Mouse (Mus musculus): ENCODE results near the gene Klf5.

Gene Klf5

DNA sequence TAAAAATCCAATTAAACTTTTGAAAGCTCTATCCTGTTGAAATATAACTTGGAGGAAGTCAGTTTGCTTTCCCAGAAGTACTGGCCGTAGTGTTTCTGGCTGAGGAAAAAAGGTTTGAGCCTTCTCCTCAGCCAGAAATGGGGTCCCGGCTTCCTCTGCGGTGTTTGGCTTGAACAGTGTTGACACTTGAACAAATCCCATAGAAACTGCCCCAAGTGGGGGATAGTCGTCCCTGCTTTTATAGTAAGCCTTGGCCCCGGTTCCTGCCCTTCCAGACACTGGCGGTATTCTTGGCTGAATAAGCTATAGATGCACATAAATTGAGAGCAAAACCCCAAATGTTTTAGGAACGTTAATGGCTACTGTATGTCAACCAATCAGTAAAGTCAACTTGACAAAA lies 11.9 kb downstream of the Klf5 start:
- DNase-seq = no peak

DNA sequence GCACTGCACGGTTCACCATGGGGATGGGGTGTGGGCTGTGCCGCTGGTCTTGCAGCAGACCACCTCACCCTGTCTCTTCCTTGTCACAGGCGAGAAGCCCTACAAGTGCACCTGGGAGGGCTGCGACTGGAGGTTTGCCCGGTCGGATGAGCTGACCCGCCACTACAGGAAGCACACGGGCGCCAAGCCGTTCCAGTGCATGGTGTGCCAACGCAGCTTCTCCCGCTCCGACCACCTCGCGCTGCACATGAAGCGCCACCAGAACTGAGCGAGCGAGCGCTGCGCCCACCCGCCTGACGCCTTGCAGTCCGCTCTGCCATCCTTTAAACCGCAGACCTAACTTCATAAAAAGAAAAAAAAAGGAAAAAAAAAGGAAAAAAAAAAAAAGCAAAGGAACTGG lies 14.6 kb downstream of the Klf5 start:
- no peak for DNase-seq

DNA sequence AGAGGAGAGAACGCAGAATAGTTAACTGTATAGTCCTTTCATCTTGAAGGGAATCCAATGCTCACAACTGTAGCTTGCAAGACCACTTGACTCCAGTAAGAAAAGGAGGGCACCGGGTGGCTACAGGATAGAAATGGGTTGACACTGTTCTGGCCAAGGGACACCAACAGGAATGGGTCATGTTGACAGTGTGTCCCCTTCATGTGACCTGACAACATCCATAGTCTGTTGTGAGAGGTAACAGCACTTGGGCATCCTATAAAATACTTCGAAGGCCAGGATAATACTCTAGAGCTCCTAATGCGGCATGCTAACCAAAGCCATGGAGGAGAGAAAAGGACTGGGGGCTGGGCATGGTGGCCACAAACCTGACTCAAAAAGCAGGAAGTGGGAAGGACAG lies 17.8 kb downstream of the Klf5 start:
- no peak for DNase-seq

DNA sequence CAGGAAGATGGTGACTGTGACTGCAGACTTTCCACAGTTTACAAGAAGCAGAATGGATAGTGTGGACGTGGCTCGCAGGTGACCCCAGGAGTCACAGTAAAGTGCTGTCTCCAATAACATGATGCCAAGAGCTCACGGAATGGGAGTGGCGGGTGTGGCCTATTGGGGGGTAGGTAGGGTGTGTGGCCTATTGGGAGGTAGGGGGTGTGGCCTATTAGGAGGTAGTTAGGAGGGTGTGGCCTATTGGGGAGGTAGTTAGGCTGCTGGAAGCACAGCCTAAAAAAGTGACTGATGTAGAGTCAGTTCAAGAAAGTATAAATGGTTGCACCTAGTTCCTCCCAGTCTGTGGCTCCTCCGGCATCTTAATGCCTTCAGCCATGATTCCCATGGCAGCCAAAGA lies 22.2 kb downstream of the Klf5 start:
- DNase-seq = no peak

DNA sequence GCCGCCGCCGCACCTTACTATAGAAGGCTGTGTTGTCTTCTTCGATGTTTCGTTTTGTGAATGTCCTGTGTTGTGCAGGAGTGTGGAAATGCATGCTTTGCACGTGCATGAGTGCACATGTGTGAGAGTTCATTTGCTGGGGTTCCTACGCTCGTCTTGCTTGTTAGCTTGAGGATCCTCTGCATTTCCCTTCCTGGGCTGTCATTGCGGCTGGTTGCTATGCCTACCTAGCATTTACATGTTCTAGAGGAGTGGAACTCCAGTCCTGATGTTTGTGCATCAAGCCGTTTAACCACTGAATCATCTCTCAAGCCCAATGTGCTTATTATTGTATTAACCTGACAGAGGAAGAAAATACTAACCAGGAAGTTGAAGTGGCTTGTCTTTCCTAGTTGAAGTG lies 24.9 kb downstream of the Klf5 start:
- no peak for DNase-seq

DNA sequence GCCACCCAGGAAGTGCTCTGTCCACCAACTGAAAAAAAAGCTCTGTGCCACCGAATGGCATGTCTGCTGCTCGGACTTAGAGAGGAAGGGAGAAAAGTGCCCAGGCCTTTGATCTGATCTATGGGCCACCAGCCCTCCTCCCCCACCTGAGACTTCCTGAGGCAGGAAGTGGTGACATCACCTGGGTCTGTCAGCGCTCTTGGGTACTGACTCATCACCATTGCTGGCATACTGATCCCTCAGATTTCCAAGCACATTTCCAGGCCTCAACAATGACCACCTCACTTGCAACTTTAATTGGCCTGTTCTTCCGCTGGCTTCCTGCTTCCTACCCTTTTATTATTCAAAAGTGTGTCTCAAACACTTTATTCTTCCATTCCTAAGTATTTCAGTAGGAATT lies 26.0 kb downstream of the Klf5 start:
- DNase-seq = no peak

DNA sequence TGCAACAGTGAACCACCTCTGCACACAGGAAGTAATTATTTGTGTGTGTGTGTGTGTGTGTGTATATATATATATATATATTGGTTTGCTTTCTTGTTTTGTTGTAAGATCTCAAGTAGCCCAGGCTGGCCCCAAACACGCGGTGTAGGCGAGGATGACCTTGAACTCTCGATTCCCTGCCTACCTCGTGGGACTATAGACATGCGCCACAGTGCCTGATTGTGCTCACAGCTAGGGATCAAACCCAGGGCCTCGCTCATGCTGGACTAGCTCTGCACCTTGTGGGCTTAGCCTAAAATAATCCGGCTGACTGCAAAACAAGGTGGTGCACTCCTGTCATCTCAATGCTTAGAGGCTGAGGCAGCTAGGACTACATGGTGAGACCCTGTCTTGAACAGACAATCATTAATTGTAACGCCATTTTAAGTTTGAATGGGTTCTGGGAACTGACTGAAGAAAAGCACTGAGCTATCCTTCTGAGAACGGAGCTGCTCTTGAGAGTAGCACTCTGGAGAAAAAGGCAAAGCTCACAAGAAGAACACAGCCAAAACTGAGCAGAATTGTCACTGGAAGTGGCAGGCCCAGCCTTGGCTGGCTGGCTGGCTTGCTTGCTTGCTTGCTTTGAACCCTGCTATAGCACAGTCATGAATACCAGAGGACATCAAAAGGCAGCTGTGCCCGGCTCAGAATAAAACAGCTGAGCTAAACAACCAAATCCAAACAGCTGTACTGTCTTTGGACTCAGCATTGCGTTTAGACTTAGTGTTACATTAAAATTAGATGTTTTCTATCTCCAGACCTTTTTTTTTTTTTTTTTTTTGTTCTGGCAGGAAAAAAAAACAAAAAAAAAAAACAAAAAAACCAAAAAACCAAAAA lies 27.3 kb downstream of the Klf5 start:
- DNase-seq = no peak

DNA sequence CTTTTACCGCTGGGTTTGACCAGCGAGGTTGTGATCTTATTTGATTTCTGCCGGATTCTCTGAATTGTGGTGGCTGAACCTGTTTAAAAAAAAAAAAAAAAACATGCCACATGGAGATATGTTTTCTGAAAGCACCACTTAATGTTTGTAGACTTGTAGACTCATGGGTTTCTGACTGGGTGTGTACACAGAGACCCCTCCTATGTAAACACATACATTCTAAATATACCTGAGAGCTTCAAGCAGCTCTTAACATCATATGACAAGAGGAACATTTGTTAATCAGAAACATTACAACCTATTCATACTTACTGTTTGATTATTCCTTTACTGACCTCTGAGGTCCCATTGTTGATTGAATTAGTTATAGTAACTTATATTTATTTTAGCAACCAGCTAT lies 38.1 kb downstream of the Klf5 start:
- DNase-seq = no peak

DNA sequence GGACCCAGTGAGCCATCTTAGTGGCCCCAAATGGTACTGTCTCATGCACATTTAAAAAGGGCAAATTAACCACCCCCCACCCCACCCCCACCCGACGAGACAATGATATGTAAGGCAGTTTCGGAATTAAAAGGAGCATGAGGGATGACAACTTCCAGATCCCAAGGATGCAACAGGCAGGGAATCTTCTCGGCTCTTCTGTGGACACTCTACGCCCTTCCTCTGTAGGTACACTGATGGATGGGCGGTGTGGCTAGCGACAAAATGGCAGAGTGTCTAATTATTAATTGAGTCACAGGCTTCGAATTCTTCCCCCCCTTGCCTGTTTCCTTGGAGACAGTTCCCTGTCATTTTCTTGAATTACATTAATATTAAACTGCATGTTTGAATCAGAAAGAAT lies 40.5 kb downstream of the Klf5 start:
- DNase-seq = no peak

DNA sequence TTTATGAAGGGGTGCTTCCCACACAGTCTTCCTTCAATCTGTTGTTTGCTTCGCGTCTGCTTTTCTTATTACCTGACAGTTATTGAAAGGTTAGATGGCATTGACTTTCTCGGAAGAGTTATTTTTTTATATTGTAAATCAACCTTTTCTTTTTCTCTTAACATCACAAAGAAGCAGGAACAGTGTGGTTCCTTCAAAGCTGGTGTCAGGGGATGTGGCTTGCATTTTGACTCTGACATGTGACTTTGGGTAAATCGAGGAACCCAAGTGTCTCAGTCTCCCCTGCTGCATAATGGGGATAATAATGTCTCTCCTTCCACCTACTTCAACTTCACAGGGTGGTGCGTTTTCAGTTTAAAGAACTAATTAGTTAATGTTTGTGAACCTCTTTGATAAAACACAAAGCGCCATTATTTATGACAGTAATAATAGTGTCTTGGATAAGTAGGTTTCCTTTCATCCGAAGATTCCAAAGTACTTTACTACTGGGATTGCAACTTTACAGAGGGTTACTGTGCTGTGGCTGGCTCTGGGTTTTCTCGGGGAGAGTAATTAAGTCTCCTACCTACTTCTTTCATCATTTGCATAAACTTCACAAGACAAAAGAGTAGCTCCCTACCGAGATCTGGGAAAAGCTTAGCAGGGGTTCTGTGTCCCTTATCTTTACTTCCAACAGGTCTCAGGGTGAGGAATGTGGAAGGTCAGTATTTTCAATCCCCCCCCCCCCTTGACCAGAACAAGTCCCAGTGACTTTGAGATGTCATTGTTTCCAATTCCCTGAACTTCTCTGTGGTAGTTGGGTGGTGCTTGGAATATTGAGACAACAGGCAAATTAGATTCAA lies 41.4 kb downstream of the Klf5 start:
- no peak for DNase-seq

DNA sequence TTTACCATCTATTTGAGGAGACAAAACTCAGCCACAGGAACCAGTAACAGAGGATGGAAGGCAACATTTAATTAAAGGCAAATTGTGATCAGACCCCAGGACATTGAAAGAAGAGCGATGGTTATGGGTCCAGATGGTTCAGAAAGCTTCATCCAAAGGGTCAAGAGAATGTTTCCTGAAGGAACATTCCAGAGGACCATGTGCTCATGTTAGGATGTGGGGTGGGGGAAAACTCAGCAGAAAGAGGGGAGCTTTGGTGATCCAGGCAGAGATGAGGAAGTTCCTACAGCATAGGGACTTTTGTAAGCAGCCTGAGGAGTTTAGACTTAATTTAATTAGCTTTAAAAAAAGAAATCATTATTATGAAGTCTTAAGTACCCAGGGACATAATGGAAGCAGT lies 42.2 kb downstream of the Klf5 start:
- DNase-seq = no peak

DNA sequence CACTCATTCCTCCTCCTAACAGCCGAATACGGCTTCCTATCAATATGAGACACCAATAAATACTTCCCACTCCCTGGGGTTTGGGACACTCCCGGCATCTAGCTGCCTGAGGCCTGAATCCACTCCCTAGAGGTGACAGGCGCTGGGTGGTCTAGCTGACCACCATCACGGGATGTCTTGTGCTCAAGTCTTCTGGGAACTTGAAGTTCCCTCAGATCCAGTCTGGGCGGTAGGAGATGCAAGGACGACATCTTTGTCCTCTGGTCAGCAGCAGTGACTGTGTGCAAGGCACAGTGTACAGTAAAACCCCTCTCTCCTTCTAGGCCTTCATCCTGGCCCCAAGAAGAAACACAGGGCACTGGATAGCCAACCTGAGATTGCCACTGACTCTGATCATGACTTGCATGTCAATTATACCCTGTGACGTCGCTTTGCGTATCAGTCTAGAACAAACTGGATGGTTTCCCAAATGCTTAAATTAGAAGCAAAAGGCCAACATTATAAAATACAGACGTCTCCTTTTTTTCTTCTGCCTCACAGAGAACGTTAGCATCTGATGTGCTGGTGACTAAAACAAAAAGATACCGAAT lies 49.8 kb downstream of the Klf5 start:
- no peak for DNase-seq

DNA sequence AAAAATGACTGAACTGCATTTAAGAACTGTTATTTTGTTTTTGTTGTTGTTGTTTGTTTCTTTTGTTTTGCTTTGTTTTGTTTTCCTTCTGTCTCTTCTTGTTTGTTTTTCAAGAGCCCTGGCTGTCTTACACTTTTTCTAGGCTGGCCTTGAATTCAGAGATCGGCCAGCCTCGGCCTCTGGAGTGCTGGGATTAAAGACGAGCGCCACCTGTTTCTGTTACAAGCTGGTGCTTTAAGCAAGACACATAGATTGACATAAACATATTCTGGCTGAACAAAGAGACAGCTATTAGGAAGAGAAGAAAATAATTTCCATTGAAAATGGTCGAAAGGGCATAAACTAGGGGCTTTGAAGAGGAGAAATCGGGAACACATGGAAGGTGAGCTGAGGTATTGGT lies 51.1 kb downstream of the Klf5 start:
- no peak for DNase-seq

DNA sequence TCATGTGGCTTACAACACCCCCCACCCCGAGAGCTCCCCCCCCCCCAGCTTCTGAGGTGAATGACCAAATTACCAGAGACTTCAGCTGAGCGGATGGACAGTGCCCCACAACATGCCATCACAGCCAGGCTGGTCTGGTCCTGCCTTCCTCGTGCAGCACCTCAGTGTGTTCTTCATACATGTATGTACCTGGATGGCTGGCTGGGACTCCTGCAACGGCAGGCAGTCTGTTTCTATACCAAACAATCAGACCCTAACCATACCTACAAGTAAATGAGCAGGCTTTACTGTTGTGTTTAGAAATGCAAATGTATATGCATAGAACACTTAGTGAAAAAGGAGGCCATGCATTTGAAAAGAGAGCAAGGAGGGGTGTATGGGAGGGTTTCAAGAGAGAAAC lies 54.5 kb downstream of the Klf5 start:
- DNase-seq = no peak

DNA sequence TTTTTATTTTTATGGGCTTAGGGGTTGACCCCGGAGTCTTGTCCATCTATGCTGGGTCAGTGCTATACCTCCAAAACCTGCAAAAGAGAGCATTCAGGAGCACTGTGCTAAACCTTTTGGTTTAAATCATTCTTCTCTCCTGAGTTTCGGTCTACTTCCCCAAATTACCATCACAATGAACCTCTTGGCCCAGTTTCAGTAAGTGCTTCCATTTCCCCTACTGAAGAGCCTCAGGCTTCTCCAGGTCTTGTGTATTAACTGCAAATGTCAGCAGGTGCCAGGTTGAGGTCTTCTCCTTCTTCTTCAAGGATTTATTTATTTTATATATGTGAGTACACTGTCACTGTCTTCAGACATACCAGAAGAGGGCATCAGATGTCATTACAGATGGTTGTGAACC lies 55.6 kb downstream of the Klf5 start:
- no peak for DNase-seq

DNA sequence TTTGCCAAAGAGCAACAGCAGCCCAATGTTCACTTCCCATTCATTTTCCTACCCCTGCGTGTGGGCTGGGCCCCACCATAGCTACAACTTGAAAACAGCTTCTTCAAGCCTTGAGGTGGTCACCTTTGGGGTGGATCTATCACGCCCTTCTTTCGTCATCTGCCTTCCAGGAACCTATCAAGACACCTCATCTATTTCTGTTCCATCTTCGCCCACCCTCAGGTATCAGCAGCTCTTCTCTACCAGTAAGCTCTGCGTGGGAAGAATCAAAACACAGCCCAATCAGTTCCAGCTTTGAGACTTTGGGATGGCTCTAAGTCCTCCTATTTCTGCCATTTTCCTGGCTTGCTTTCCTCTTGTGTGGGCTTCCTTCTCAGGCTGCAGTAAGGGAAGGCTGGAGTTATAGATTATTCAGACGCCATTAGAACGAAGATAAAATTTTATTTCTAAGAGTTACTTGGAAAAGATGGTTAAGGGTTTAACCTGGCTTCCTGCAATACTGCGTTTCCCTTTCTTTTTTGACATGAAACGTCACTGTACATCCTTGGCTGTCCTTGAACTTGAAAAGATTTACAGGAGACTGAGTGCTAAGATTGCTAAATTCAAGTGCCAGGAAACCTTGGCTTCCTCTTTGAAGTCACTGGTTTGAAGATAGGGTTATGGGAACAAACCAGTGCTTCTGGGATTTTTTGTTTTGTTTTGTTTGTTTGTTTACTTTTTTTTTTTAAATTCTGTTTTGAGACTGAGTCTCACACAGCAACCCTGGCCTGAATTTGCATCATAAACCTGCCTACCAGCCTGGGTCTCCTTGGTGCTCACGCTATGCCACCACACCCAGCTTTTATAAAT lies 56.5 kb downstream of the Klf5 start:
- DNase-seq = no peak

DNA sequence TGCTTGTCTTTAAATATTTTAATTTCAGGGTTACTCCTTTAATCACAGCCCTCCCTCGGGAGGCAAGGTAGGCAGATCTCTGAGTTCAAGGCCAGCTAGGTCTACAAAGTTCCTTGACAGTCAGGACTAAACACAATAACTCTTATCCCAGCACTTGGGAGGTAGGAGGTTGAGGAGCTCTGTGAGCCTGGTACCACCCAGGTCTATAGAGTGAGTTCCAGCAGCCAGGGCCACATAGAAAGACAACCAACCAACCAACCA lies 57.0 kb downstream of the Klf5 start:
- DNase-seq = no peak

DNA sequence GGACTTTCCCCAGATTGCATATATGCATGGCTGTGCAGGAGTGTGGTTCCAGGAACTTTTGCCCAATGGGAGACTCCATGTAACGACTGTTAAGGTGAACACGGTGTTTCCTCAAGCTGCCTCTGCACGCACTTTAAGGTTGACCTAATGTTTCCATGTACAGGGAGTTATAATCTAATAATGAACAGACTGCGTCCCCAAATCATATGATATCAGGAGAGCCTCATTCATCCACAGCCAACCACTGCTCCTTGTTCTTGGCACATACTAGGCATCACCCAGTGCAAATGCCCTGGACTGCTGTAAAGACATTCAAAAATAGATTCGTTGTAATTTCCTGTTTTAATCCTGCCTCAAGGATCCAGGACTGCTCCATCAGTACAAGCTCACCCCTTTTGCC lies 64.5 kb downstream of the Klf5 start:
- no peak for DNase-seq

DNA sequence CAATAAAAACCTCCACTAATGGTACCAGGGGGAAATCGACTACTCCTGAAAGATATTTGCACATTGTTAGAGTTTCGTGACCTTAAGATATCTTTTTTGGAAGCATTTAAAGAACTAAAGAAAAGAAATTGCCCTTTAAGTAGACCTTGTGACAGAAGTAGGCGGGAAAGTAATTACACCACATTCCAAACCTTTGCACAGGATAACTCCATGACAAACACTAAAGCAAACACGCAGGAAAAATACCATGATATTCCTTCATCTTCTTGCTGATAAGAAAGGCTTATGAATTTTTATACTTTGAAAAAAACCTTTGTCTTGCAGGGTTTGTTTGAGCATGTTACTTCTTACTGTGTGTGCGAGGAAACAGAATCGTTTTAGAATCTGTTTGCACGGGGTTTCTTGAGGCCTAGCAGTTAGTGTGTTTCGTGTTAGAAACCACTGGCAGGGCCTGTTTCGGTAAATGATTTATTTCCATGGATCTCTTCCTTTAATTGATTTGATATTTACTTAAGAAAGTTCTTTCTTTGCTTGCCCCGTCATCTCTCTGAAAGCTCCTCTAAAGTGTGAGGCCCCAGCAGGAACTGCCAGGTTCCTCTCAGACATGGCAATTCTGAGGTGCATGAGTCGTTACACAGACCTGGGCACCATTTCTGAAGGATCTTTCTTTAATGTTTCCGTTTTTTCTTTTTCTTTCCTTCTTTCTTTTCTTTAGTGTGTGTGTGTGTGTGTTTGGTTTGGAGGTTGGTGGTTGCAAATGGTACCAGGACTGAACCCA lies 65.7 kb downstream of the Klf5 start:
- no peak for DNase-seq
